In the genomic region with DNA sequence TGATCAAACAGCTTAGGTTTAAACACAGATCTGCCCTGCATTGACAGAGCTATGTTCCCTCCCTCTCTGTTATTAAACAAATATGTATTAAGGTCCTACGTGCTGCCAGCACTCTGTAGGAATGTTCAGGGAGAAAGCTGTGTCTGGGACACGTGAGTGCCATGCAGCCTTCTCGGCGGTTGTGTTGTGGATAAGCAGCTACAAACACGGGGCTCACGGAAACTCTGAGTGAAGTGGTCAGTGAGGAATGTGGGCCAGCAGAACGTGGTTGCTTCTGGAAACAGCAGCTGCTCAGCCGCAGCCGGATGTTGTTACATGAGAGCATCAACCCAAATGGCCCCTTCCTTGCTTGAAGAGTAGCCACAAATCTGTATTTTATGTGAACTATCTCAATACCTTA, we compare ENCODE assay signal across 8 mouse cellular contexts.
DNase-seq lines count a peak whose midpoint lies in the region; ATAC-seq and TF ChIP-seq lines count a peak whose summit lies in the region.

No protein-coding gene starts in this region.

- no peak overlapping the region for H3K4me2 ChIP-seq in intestine, embryonic 14.5 days (ENCODE audit: low read length)
- no peak overlapping the region for H3K4me2 ChIP-seq in intestine, postnatal 0 days (replicated peaks; ENCODE audit: low read depth)
- H3K4me2 ChIP-seq in limb, embryonic 15.5 days, result no peak overlapping the region
- 0 out of 2 replicates have a peak overlapping the region, but pooled peaks have one; percentile 7 for H3K4me2 ChIP-seq in stomach, embryonic 14.5 days (replicated peaks; ENCODE audit: low read depth, low read length)

- no peaks in the 10 kb centered on the region for H3K4me1 ChIP-seq in intestine, embryonic 14.5 days (replicated peaks; ENCODE audit: control insufficient read depth, insufficient read depth, low read length)
- no peaks in the 10 kb centered on the region for H3K4me1 ChIP-seq in intestine, postnatal 0 days (replicated peaks; ENCODE audit: control insufficient read depth, insufficient read depth, low read length)
- peaks cover 9% of the 10 kb centered on the region for H3K4me1 ChIP-seq in limb, embryonic 15.5 days
- H3K4me1 ChIP-seq in stomach, embryonic 14.5 days (ENCODE audit: control insufficient read depth, insufficient read depth, low read length), result 0 out of 2 replicates have a peak, but pooled peaks cover 5% of the 10 kb centered on the region

- H3K9ac ChIP-seq in intestine, embryonic 14.5 days (ENCODE audit: low read length), result no peak overlapping the region
- H3K9ac ChIP-seq in intestine, postnatal 0 days (ENCODE audit: low read depth, low read length), result no peak overlapping the region
- no peak overlapping the region for H3K9ac ChIP-seq in limb, embryonic 15.5 days
- no peak overlapping the region for H3K9ac ChIP-seq in stomach, embryonic 14.5 days (replicated peaks; ENCODE audit: low read depth, low read length)

- H3K4me3 ChIP-seq in intestine, embryonic 14.5 days (ENCODE audit: low read depth, low read length), result no peak overlapping the region
- no peak overlapping the region for H3K4me3 ChIP-seq in intestine, postnatal 0 days (ENCODE audit: low read depth, low read length)
- H3K4me3 ChIP-seq in limb, embryonic 15.5 days, result no peak overlapping the region
- H3K4me3 ChIP-seq in stomach, embryonic 14.5 days (ENCODE audit: low read depth, low read length), result no peak overlapping the region

- no peaks in the 10 kb centered on the region for H3K27me3 ChIP-seq in intestine, embryonic 14.5 days (replicated peaks; ENCODE audit: control insufficient read depth, insufficient read depth, low read length)
- no peaks in the 10 kb centered on the region for H3K27me3 ChIP-seq in intestine, postnatal 0 days (replicated peaks; ENCODE audit: control insufficient read depth, insufficient read depth, low read length)
- H3K27me3 ChIP-seq in limb, embryonic 15.5 days, result no peaks in the 10 kb centered on the region
- no peaks in the 10 kb centered on the region for H3K27me3 ChIP-seq in stomach, embryonic 14.5 days (ENCODE audit: control insufficient read depth, insufficient read depth, low read length)

- no peak for TF ChIP-seq CTCF in intestine, postnatal 0 days (IDR thresholded peaks at IDR 0.05; ENCODE audit: low read depth)

- 27% methylated on average over 9 of the region's 9 CpGs for WGBS in intestine, embryonic 14.5 days
- WGBS in intestine, postnatal 0 days, result 20% methylated on average over 9 of the region's 9 CpGs
- 32% methylated on average over 9 of the region's 9 CpGs for WGBS in limb, embryonic 15.5 days
- WGBS in stomach, embryonic 14.5 days, result 32% methylated on average over 9 of the region's 9 CpGs

- H3K27ac ChIP-seq in intestine, embryonic 14.5 days (ENCODE audit: low read depth), result peak overlapping the region; percentile 10; the same call in 1 of the 2 replicates
- H3K27ac ChIP-seq in intestine, postnatal 0 days (ENCODE audit: low read depth, low read length), result no peak overlapping the region
- 0 out of 2 replicates have a peak overlapping the region, but pooled peaks have one; percentile 22 for H3K27ac ChIP-seq in limb, embryonic 15.5 days
- H3K27ac ChIP-seq in stomach, embryonic 14.5 days (ENCODE audit: low read length), result peak overlapping the region; percentile 6; the same call in 1 of the 2 replicates

- DNase-seq in intestine, embryonic 14.5 days (ENCODE audit: low spot score), result no peak
- peak; percentile 54 to 55 for DNase-seq in heart, adult 9 months (ENCODE audit: low spot score in 2 of 2)
- DNase-seq in adrenal gland, adult 18-20 months (ENCODE audit: low spot score in 2 of 2), result no peak
- DNase-seq in right cerebral cortex, postnatal 14 days, result no peak
- DNase-seq in urinary bladder, postnatal 4 days (ENCODE audit: low spot score in 2 of 2), result no peak

- 0 out of 2 replicates have a peak, but pooled peaks have one; percentile 55 for ATAC-seq in intestine, embryonic 14.5 days (replicated peaks; ENCODE audit: low FRiP score, low TSS enrichment, low read depth)
- ATAC-seq in intestine, postnatal 0 days, result no peak
- peak; percentile 72; the same call in 1 of the 2 replicates for ATAC-seq in limb, embryonic 15.5 days (ENCODE audit: insufficient number of reproducible peaks, low FRiP score, low TSS enrichment, low read depth)
- ATAC-seq in stomach, embryonic 14.5 days (ENCODE audit: insufficient number of reproducible peaks, insufficient read depth, low FRiP score, low read depth), result peak; percentile 49; the same call in 1 of the 2 replicates

- H3K9me3 ChIP-seq in intestine, embryonic 14.5 days (ENCODE audit: control insufficient read depth, low read length), result no peaks in the 10 kb centered on the region
- no peaks in the 10 kb centered on the region for H3K9me3 ChIP-seq in intestine, postnatal 0 days (ENCODE audit: control insufficient read depth)
- H3K9me3 ChIP-seq in limb, embryonic 15.5 days, result no peaks in the 10 kb centered on the region
- no peaks in the 10 kb centered on the region for H3K9me3 ChIP-seq in stomach, embryonic 14.5 days (ENCODE audit: control insufficient read depth, low read depth, low read length)

- H3K36me3 ChIP-seq in intestine, embryonic 14.5 days (ENCODE audit: control insufficient read depth, insufficient read depth, low read length), result no peaks in the 10 kb centered on the region
- H3K36me3 ChIP-seq in intestine, postnatal 0 days (ENCODE audit: control insufficient read depth, insufficient read depth), result no peaks in the 10 kb centered on the region
- H3K36me3 ChIP-seq in limb, embryonic 15.5 days, result no peaks in the 10 kb centered on the region
- H3K36me3 ChIP-seq in stomach, embryonic 14.5 days (ENCODE audit: control insufficient read depth, insufficient read depth, low read length), result no peaks in the 10 kb centered on the region

Comparison
In these comparisons a context has a peak if more than half of its experiments do, and no peak if none do; other contexts are left out.
1. DNase-seq: peak in heart, adult 9 months (2 of 2); none in intestine, embryonic 14.5 days (single experiment), adrenal gland, adult 18-20 months (0 of 2), right cerebral cortex, postnatal 14 days (single experiment) and urinary bladder, postnatal 4 days (0 of 2).